Mouse (Mus musculus) forebrain, embryonic 14.5 days (tissue): ENCODE results near the gene Trpv1. TPM values are rescaled to one million over a fixed set of nuclear protein-coding genes. Genes with fewer than 3 reads are reported as not detected.

ENCODE experiments used
- ATAC-seq: fragments of 200-750 bp; cut with Nextera tagmentation; 2 replicates; pipeline ENCODE4 v1.8.0; 2017; ENCODE audit warnings: mild to moderate bottlenecking, moderate library complexity
- DNase-seq: peaks from one replicate; pipeline ENCODE4 v3.0.0-alpha.2; 2015; ENCODE audit warnings: low spot score
- H3K27ac ChIP-seq: fragments of 300-500 bp; sonication (generic); 2 replicates; pipeline ENCODE4 v1.5.1; 2014; ENCODE audit warnings: low read depth, mild to moderate bottlenecking, control low read depth, low read length, moderate library complexity
- H3K27me3 ChIP-seq: fragments of 300-500 bp; sonication (generic); replicated peaks from 2 replicates; pipeline ENCODE4 v1.6.1; 2014; ENCODE audit warnings: low read length, control low read depth, mixed read lengths; ENCODE audit not compliant: control insufficient read depth, insufficient read depth
- H3K36me3 ChIP-seq: fragments of 300-500 bp; sonication (generic); 2 replicates; pipeline ENCODE4 v1.6.1; 2014; ENCODE audit warnings: low read length, control low read depth; ENCODE audit not compliant: control insufficient read depth, insufficient read depth
- H3K4me1 ChIP-seq: fragments of 300-500 bp; sonication (generic); 2 replicates; pipeline ENCODE4 v1.6.1; 2014; ENCODE audit warnings: antibody characterized with exemption, low read length, control low read depth; ENCODE audit not compliant: control insufficient read depth, insufficient read depth
- H3K4me2 ChIP-seq: fragments of 300-500 bp; sonication (generic); 2 replicates; pipeline ENCODE4 v1.6.1; 2014; ENCODE audit warnings: mild to moderate bottlenecking, control low read depth, low read length
- H3K4me3 ChIP-seq: fragments of 300-500 bp; sonication (generic); 2 replicates; pipeline ENCODE4 v1.5.1; 2014; ENCODE audit warnings: low read depth, low read length, control low read depth
- H3K9ac ChIP-seq: fragments of 300-500 bp; sonication (generic); 2 replicates; pipeline ENCODE4 v1.6.1; 2014; ENCODE audit warnings: mild to moderate bottlenecking, low read length, control low read depth, moderate library complexity
- H3K9me3 ChIP-seq: fragments of 300-500 bp; sonication (generic); replicated peaks from 2 replicates; pipeline ENCODE4 v1.6.1; 2016; ENCODE audit warnings: low read length, control low read depth, mixed read lengths; ENCODE audit not compliant: control insufficient read depth
- WGBS: fragments of 180-500 bp; shearing (Covaris S2); extraction: QIAGEN DNeasy Blood & Tissue Kit; methylation state at CpG from one replicate; pipeline ENCODE4 v1.1.7; 2014; 5-methylcytosine and 5-hydroxymethylcytosine counted together
- polyA plus RNA-seq: library from polyadenylated mRNA; unstranded; fragments of >200 nt; fragmentation: Nextera tagmentation; extraction: Ambion mirVana; gene quantifications from 2 replicates; pipeline ENCODE4 v1.2.1, GENCODE M21; 2014

The Trpv1 gene
- polyA plus RNA-seq, 1 experiment from 2014 or later = not detected

DNA sequence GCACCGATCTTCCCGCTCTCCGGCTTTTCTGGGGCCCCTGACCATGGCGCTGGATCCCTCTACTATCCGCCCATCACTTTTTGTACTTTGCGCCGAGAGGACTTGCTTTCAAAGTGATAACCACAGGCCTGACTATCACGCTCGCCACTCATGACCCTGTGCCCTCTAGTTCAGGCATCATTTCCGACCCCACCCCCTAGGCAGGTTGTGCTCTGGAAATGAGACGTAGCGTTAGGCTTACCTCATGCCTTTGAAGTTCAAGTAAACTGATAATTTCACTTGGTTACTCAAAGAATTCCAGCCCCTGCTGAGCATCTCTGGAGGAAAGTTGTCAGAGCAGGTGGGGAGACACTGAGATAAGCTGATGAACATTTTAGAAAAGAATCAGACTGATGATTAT is 34.2 kb upstream of the Trpv1 start:
- H3K9ac ChIP-seq = peak overlapping the region; percentile 77
- peak overlapping the region; percentile 84 for H3K4me2 ChIP-seq
- H3K27ac ChIP-seq = no peak overlapping the region
- peak overlapping the region; percentile 58 for H3K4me3 ChIP-seq
- H3K36me3 ChIP-seq = no peaks in the 10 kb centered on the region
- 0 out of 2 replicates have a peak, but pooled peaks cover 6% of the 10 kb centered on the region for H3K4me1 ChIP-seq
- no peak for DNase-seq
- 6% methylated on average over 12 of the region's 12 CpGs for WGBS
- H3K27me3 ChIP-seq = no peaks in the 10 kb centered on the region
- no peak for ATAC-seq
- H3K9me3 ChIP-seq = no peaks in the 10 kb centered on the region

DNA sequence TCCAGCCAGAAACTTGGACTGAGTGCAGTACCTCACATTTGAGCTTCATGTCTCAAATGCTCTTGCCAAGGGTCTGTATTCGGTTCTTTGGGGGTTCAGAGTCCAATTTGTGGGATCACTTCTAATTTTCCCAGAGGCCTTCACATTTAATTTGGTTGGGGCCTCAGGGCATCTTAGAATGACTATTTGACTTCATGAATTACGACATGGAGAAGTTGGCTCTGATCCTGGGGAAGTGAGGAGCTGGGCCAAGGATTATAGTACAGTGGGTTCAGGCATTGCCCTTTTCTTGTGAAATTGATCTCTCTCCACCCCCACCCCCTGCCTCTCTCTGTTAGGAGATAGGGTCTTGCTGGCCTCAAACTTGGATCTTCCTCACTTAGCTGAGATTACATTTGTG is 33.1 kb upstream of the Trpv1 start:
- Histone ChIP-seq H3K27me3 (no peaks in the 10 kb centered on the region), H3K9ac (no peak overlapping the region), H3K4me3 (no peak overlapping the region), H3K36me3 (no peaks in the 10 kb centered on the region), H3K27ac (no peak overlapping the region), H3K4me2 (no peak overlapping the region), H3K4me1 (0 out of 2 replicates have a peak, but pooled peaks cover 6% of the 10 kb centered on the region), H3K9me3 (no peaks in the 10 kb centered on the region)
- DNase-seq (no peak), ATAC-seq (no peak)
- WGBS = 74% methylated on average over 2 of the region's 2 CpGs

GRCm38 (mm10) chr11:73201597-73201996 is 32.5 kb upstream of the Trpv1 start:
- DNase-seq = no peak
- no peak for ATAC-seq
- WGBS = 35% methylated on average over 4 of the region's 4 CpGs
- H3K4me3 ChIP-seq = no peak overlapping the region
- no peak overlapping the region for H3K9ac ChIP-seq
- 0 out of 2 replicates have a peak, but pooled peaks cover 6% of the 10 kb centered on the region for H3K4me1 ChIP-seq
- H3K36me3 ChIP-seq = no peaks in the 10 kb centered on the region
- H3K9me3 ChIP-seq = no peaks in the 10 kb centered on the region
- H3K27ac ChIP-seq = no peak overlapping the region
- H3K27me3 ChIP-seq = no peaks in the 10 kb centered on the region
- no peak overlapping the region for H3K4me2 ChIP-seq

GRCm38 (mm10) chr11:73203895-73204294 is 30.2 kb upstream of the Trpv1 start:
- H3K9ac ChIP-seq = no peak overlapping the region
- no peak overlapping the region for H3K4me3 ChIP-seq
- no peak overlapping the region for H3K27ac ChIP-seq
- DNase-seq (no peak), ATAC-seq (no peak)
- WGBS = 86% methylated on average over 8 of the region's 8 CpGs
- H3K4me2 ChIP-seq = no peak overlapping the region
- H3K9me3 ChIP-seq = no peaks in the 10 kb centered on the region
- no peaks in the 10 kb centered on the region for H3K4me1 ChIP-seq
- no peaks in the 10 kb centered on the region for H3K27me3 ChIP-seq
- no peaks in the 10 kb centered on the region for H3K36me3 ChIP-seq

- H3K4me3 ChIP-seq = no peak overlapping the region
- no peak for ATAC-seq
- H3K27ac ChIP-seq = no peak overlapping the region
- no peaks in the 10 kb centered on the region for H3K9me3 ChIP-seq
- H3K36me3 ChIP-seq = no peaks in the 10 kb centered on the region
- H3K9ac ChIP-seq = no peak overlapping the region
- H3K27me3 ChIP-seq = no peaks in the 10 kb centered on the region
- no peak overlapping the region for H3K4me2 ChIP-seq
- 85% methylated on average over 7 of the region's 7 CpGs for WGBS
- no peaks in the 10 kb centered on the region for H3K4me1 ChIP-seq
- DNase-seq = no peak
Observed at GRCm38 (mm10) chr11:73205194-73205593, 28.9 kb upstream of the Trpv1 start.

GRCm38 (mm10) chr11:73207621-73208020 is 26.5 kb upstream of the Trpv1 start:
- DNase-seq (no peak), ATAC-seq (no peak)
- no peaks in the 10 kb centered on the region for H3K4me1 ChIP-seq
- no peak overlapping the region for H3K9ac ChIP-seq
- H3K9me3 ChIP-seq = no peaks in the 10 kb centered on the region
- H3K27ac ChIP-seq = no peak overlapping the region
- H3K27me3 ChIP-seq = no peaks in the 10 kb centered on the region
- 88% methylated on average over 2 of the region's 2 CpGs for WGBS
- no peaks in the 10 kb centered on the region for H3K36me3 ChIP-seq
- no peak overlapping the region for H3K4me2 ChIP-seq
- no peak overlapping the region for H3K4me3 ChIP-seq

- ATAC-seq (no peak), DNase-seq (no peak)
- no peak overlapping the region for H3K4me3 ChIP-seq
- WGBS = 75% methylated on average over 3 of the region's 3 CpGs
- no peaks in the 10 kb centered on the region for H3K27me3 ChIP-seq
- H3K4me1 ChIP-seq = no peaks in the 10 kb centered on the region
- H3K9ac ChIP-seq = no peak overlapping the region
- H3K27ac ChIP-seq = no peak overlapping the region
- no peaks in the 10 kb centered on the region for H3K9me3 ChIP-seq
- H3K4me2 ChIP-seq = no peak overlapping the region
- H3K36me3 ChIP-seq = no peaks in the 10 kb centered on the region
Observed at GRCm38 (mm10) chr11:73213956-73214355, 20.1 kb upstream of the Trpv1 start.

DNA sequence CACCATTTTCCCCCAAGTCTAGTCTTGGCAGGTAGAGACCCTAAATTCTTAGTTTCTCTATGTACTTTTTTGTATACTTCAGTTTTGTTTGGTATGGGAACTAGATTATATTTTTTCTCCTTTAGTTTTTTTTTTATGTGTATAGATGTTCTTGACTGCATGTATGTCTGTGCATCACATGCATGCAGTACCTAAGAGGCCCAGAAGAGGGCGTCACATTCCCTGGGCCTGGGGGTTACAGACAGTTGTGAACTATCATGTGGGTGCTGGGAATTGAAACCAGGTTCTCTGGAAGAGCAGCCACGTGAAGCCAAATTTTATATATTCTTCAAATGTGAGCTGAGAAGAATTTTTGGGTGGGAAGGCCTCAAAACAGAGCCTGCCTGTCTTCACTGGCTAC is 14.4 kb upstream of the Trpv1 start:
- H3K4me3 ChIP-seq = no peak overlapping the region
- DNase-seq (no peak), ATAC-seq (no peak)
- no peak overlapping the region for H3K4me2 ChIP-seq
- H3K9ac ChIP-seq = no peak overlapping the region
- WGBS = 62% methylated on average over 2 of the region's 2 CpGs
- no peaks in the 10 kb centered on the region for H3K36me3 ChIP-seq
- H3K4me1 ChIP-seq = no peaks in the 10 kb centered on the region
- H3K9me3 ChIP-seq = no peaks in the 10 kb centered on the region
- no peaks in the 10 kb centered on the region for H3K27me3 ChIP-seq
- no peak overlapping the region for H3K27ac ChIP-seq

- H3K9me3 ChIP-seq = no peaks in the 10 kb centered on the region
- H3K4me2 ChIP-seq = no peak overlapping the region
- WGBS = 88% methylated on average over 1 of the region's 1 CpGs
- H3K9ac ChIP-seq = no peak overlapping the region
- DNase-seq = no peak
- H3K27ac ChIP-seq = no peak overlapping the region
- H3K4me3 ChIP-seq = no peak overlapping the region
- no peak for ATAC-seq
- no peaks in the 10 kb centered on the region for H3K36me3 ChIP-seq
- H3K27me3 ChIP-seq = no peaks in the 10 kb centered on the region
- H3K4me1 ChIP-seq = no peaks in the 10 kb centered on the region
Observed at GRCm38 (mm10) chr11:73220651-73221050, 13.4 kb upstream of the Trpv1 start.
